Mouse (Mus musculus): ENCODE measurements around the gene Tap2.
"Not testable (repeated sequence)": the region's sequence is repeated elsewhere in the genome, so short reads cannot be mapped to it uniquely, and the experiment has no call there.

Tap2 gene

GRCm38 (mm10) chr17:34209680-34210079 is 6.4 kb downstream of the Tap2 start:
- in situ Hi-C loops (cut with MboI, MseI), result loop anchor here (5.0 kb wide), 1 partner anchor 37 kb away; no protein-coding TSS in a partner anchor

GRCm38 (mm10) chr17:34210599-34210998 is 7.3 kb downstream of the Tap2 start:
- in situ Hi-C loops (cut with MboI, MseI), result no loop called here

- in situ Hi-C loops (cut with MboI, MseI), result no loop called here
These were observed 8.5 kb downstream of the Tap2 start for GRCm38 (mm10) chr17:34211746-34212365.

GRCm38 (mm10) chr17:34213936-34214335 is 10.6 kb downstream of the Tap2 start:
- in situ Hi-C loops (cut with MboI, MseI), result no loop called here

- in situ Hi-C loops (cut with MboI, MseI), result no loop called here
These were observed 11.8 kb downstream of the Tap2 start for GRCm38 (mm10) chr17:34215176-34215575.

- in situ Hi-C loops (cut with MboI, MseI), result no loop called here
These were observed 14.0 kb downstream of the Tap2 start for GRCm38 (mm10) chr17:34217216-34217928.

GRCm38 (mm10) chr17:34217986-34218385 is 14.7 kb downstream of the Tap2 start:
- in situ Hi-C loops (cut with MboI, MseI), result no loop called here

- in situ Hi-C loops (cut with MboI, MseI), result no loop called here
These were observed 15.3 kb downstream of the Tap2 start for GRCm38 (mm10) chr17:34218675-34219074.

GRCm38 (mm10) chr17:34219096-34219495 is 15.8 kb downstream of the Tap2 start:
- in situ Hi-C loops (cut with MboI, MseI), result not testable (repeated sequence)

- in situ Hi-C loops (cut with MboI, MseI), result not testable (repeated sequence)
These were observed 16.5 kb downstream of the Tap2 start for GRCm38 (mm10) chr17:34219801-34220200.

- in situ Hi-C loops (cut with MboI, MseI), result not testable (repeated sequence)
These were observed 17.1 kb downstream of the Tap2 start for GRCm38 (mm10) chr17:34220401-34220800.

- in situ Hi-C loops (cut with MboI, MseI), result no loop called here
These were observed 21.5 kb downstream of the Tap2 start for GRCm38 (mm10) chr17:34224816-34225215.

- in situ Hi-C loops (cut with MboI, MseI), result no loop called here
These were observed 22.1 kb downstream of the Tap2 start for GRCm38 (mm10) chr17:34225426-34225825.

GRCm38 (mm10) chr17:34225911-34226310 is 22.6 kb downstream of the Tap2 start:
- in situ Hi-C loops (cut with MboI, MseI), result not testable (repeated sequence)

- in situ Hi-C loops (cut with MboI, MseI), result not testable (repeated sequence)
These were observed 27.6 kb downstream of the Tap2 start for GRCm38 (mm10) chr17:34230971-34231370.

GRCm38 (mm10) chr17:34232021-34232420 is 28.7 kb downstream of the Tap2 start:
- in situ Hi-C loops (cut with MboI, MseI), result not testable (repeated sequence)

GRCm38 (mm10) chr17:34234926-34235325 is 31.6 kb downstream of the Tap2 start:
- in situ Hi-C loops (cut with MboI, MseI), result loop anchor here (5.0 kb wide), 1 partner anchor 53 kb away; no protein-coding TSS in a partner anchor

GRCm38 (mm10) chr17:34236691-34237090 is 33.4 kb downstream of the Tap2 start:
- in situ Hi-C loops (cut with MboI, MseI), result loop anchor here (5.0 kb wide), 1 partner anchor 54 kb away; no protein-coding TSS in a partner anchor

GRCm38 (mm10) chr17:34237741-34238140 is 34.4 kb downstream of the Tap2 start:
- in situ Hi-C loops (cut with MboI, MseI), result loop anchor here (5.0 kb wide), 1 partner anchor 55 kb away; no protein-coding TSS in a partner anchor

- in situ Hi-C loops (cut with MboI, MseI), result loop anchor here (5.0 kb wide), 1 partner anchor 56 kb away; no protein-coding TSS in a partner anchor
These were observed 35.4 kb downstream of the Tap2 start, which contains the start of gene H2-Ob for GRCm38 (mm10) chr17:34238706-34239105. H2-Ob (plus strand) TSS chr17:34238903.

- in situ Hi-C loops (cut with MboI, MseI), result loop anchor here (5.0 to 10.0 kb wide), 2 partner anchors 57 to 115 kb away; partner anchors contain the start of gene Btnl2
These were observed 36.3 kb downstream of the Tap2 start for GRCm38 (mm10) chr17:34239601-34240041.

GRCm38 (mm10) chr17:34240366-34240765 is 37.0 kb downstream of the Tap2 start:
- in situ Hi-C loops (cut with MboI, MseI), result loop anchor here (10.0 kb wide), 1 partner anchor 114 kb away; the partner anchor contains the start of gene Btnl2
